Mouse (Mus musculus) megakaryocyte, embryonic 14.5 days (primary cell): ENCODE measurements around the gene Serpina1e. TPM values are rescaled to one million over a fixed set of nuclear protein-coding genes. Genes with fewer than 3 reads are reported as not detected.
"Not testable (repeated sequence)": the region's sequence is repeated elsewhere in the genome, so short reads cannot be mapped to it uniquely, and the experiment has no call there.

Experiments used
- H3K27me3 ChIP-seq: replicated peaks from 2 replicates; pipeline ENCODE3; 2012; ENCODE audit warnings: inconsistent platforms
- H3K36me3 ChIP-seq: replicated peaks from 2 replicates; pipeline ENCODE3; 2012; ENCODE audit warnings: low read length, inconsistent platforms, mixed read lengths
- H3K4me1 ChIP-seq: 2 replicates; pipeline ENCODE4 v1.6.1; 2012; ENCODE audit warnings: inconsistent platforms
- H3K4me3 ChIP-seq: replicated peaks from 2 replicates; pipeline ENCODE3; 2012; ENCODE audit warnings: moderate library complexity, mild to moderate bottlenecking, inconsistent platforms
- H3K9me3 ChIP-seq: 2 replicates; pipeline ENCODE4 v1.6.1; 2012; ENCODE audit warnings: inconsistent platforms
- FLI1 ChIP-seq: IDR thresholded peaks from 2 replicates; pipeline ENCODE4 v1.6.1; 2012; ENCODE audit warnings: low read length, inconsistent platforms, mixed read lengths
- GATA1 ChIP-seq: IDR thresholded peaks from 3 replicates; pipeline ENCODE4 v1.6.1; 2012; ENCODE audit warnings: mixed read lengths, low read length, inconsistent platforms, borderline replicate concordance
- polyA plus RNA-seq: library from polyadenylated mRNA; stranded (reverse); fragments of >175 nt; gene quantifications from 2 replicates; pipeline ENCODE4 v1.2.3, GENCODE M21; 2012; ENCODE audit warnings: low replicate concordance; ENCODE audit not compliant: insufficient read depth

The Serpina1e gene
- polyA plus RNA-seq, 1 experiment, result not detected

- H3K4me3 ChIP-seq, result no peak overlapping the region
- H3K4me1 ChIP-seq, result no peaks in the 10 kb centered on the region
- no peaks in the 10 kb centered on the region for H3K27me3 ChIP-seq
- H3K36me3 ChIP-seq, result no peaks in the 10 kb centered on the region
- TF ChIP-seq GATA1 (no peak), FLI1 (no peak)
- H3K9me3 ChIP-seq, result peaks cover 41% of the 10 kb centered on the region
Observed at GRCm38 (mm10) chr12:103966761-103967160, 8.0 kb upstream of the Serpina1e start.

GRCm38 (mm10) chr12:103963288-103963687 is 4.5 kb upstream of the Serpina1e start:
- Histone ChIP-seq H3K9me3 (peaks cover 33% of the 10 kb centered on the region), H3K36me3 (no peaks in the 10 kb centered on the region), H3K4me1 (no peaks in the 10 kb centered on the region), H3K27me3 (no peaks in the 10 kb centered on the region), H3K4me3 (no peak overlapping the region)
- no peak for TF ChIP-seq FLI1
- TF ChIP-seq GATA1, result no peak

DNA sequence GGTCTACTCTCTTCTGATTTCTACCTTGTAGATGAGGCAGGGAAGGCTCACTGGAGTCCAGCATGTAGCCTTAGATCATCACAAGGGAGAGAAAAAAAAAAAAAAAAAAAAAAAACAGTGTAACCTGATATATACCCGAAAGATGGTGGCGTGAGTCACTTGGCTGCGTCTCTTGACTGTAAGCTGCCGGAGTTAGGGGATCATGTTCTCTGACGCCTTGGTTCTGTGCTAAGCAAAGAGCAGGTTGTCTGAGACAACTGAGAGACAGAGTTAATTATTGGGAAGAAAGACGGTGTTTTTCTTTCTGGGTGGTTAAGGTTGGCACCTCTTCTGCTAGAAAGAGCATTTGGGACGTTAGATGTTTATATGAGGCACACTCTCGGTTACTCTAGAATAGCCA is 4.1 kb upstream of the Serpina1e start:
- no peaks in the 10 kb centered on the region for H3K36me3 ChIP-seq
- H3K27me3 ChIP-seq, result no peaks in the 10 kb centered on the region
- no peak for TF ChIP-seq GATA1
- no peak for TF ChIP-seq FLI1
- H3K4me3 ChIP-seq, result no peak overlapping the region
- no peaks in the 10 kb centered on the region for H3K4me1 ChIP-seq
- peaks cover 33% of the 10 kb centered on the region for H3K9me3 ChIP-seq

GRCm38 (mm10) chr12:103962337-103962736 is 3.6 kb upstream of the Serpina1e start:
- no peak overlapping the region for H3K4me3 ChIP-seq
- H3K9me3 ChIP-seq, result peaks cover 33% of the 10 kb centered on the region
- H3K36me3 ChIP-seq, result no peaks in the 10 kb centered on the region
- no peak for TF ChIP-seq GATA1
- no peaks in the 10 kb centered on the region for H3K4me1 ChIP-seq
- H3K27me3 ChIP-seq, result no peaks in the 10 kb centered on the region

DNA sequence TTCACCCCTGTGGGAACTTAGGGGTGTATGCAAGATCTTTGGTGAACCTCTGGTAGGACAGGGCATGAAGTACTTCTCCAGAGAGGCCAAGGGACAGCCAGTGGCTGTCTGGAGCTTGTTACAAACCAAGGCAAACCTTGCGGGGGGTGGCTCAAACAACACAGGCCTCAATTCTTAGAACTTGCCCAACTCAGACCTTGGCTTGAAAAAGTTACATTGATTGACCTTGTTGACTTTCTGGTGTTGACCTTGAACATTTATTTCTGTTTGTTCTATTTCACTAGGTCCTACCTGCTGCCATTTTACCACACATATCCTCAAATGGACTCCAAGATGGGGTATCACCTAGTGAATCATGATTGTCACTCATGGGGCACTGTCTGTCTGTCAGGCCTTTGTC is 2.9 kb upstream of the Serpina1e start:
- Histone ChIP-seq H3K27me3 (no peaks in the 10 kb centered on the region), H3K4me1 (no peaks in the 10 kb centered on the region), H3K9me3 (peaks cover 28% of the 10 kb centered on the region), H3K36me3 (no peaks in the 10 kb centered on the region), H3K4me3 (no peak overlapping the region)
- TF ChIP-seq GATA1 (no peak), FLI1 (no peak)

DNA sequence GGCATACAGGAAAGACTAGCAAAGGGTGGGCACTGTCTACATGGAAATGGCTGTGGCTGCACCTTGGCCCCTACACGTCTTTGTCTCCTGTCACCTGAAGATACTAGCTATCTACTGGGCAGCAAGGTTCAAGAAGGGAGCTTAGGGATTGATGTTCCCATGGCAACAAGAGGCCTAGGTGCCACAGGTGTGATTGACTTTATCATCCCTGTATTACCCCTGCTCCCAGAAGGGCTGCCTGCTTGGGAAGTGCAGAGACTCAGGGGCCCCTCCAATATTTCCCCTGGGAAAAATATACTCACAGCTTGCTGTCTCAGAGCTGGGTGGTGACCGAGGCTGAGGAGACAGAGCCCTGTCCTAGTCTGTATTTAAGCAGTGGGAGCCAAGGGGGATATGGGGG is 2.2 kb downstream of the Serpina1e start:
- H3K4me3 ChIP-seq, result not testable (repeated sequence)

GRCm38 (mm10) chr12:103952972-103953371 is 5.8 kb downstream of the Serpina1e start:
- not testable (repeated sequence) for H3K4me3 ChIP-seq, H3K27me3 ChIP-seq, H3K4me1 ChIP-seq, H3K9me3 ChIP-seq, H3K36me3 ChIP-seq

More for the DNA sequence above, 2.2 kb downstream of the Serpina1e start:
- not testable (repeated sequence) for H3K36me3 ChIP-seq, H3K9me3 ChIP-seq, H3K27me3 ChIP-seq, H3K4me1 ChIP-seq

DNA sequence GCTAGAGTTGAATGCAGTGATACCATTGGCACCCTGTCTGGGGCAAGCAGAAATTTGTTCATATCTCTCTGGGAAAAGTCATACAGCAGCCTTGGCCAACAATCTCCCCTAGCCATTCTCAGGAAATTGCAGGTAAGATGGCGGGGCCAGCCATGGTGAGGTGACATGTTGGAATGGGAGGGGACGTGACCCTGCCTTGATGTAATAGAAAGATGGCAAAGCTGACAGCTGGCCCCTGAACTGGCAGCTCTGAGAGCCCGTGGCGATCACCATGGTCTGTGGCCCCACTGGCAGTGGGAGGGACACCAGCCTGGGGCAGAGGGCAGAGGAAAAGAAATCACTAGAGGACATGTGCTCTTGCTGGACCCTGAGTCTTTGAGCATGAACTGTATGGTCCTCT is 12.5 kb downstream of the Serpina1e start:
- TF ChIP-seq GATA1 (no peak), FLI1 (no peak)
- Histone ChIP-seq H3K36me3 (no peaks in the 10 kb centered on the region), H3K27me3 (no peaks in the 10 kb centered on the region)

DNA sequence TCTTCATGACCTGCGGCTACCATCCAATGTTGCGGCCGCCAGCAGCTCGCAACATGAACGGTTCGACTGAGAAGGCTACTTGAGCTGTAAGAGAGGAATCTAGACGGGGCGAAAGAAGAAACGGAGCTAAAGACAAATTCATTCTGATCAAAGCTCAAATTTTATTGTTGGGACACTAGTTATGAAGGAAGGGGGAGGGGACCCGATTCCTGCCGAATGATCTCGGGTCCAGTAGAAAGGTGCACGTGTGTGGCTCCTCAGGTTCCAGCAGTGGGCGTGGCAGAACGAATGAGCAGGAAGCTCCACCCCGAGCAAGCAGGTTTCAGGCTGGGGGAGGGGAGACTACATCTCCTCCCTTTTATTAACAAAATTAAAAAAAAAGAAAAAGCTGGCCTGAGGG is 49.6 kb downstream of the Serpina1e start:
- not testable (repeated sequence) for H3K9me3 ChIP-seq, H3K4me3 ChIP-seq, H3K36me3 ChIP-seq, H3K27me3 ChIP-seq, H3K4me1 ChIP-seq

More for the DNA sequence above, 12.5 kb downstream of the Serpina1e start:
- Histone ChIP-seq H3K9me3 (no peaks in the 10 kb centered on the region), H3K4me1 (no peaks in the 10 kb centered on the region), H3K4me3 (no peak overlapping the region)

- not testable (repeated sequence) for H3K4me1 ChIP-seq, H3K9me3 ChIP-seq, H3K27me3 ChIP-seq, H3K36me3 ChIP-seq, H3K4me3 ChIP-seq
Observed at GRCm38 (mm10) chr12:103907746-103908145, 51.0 kb downstream of the Serpina1e start.

GRCm38 (mm10) chr12:103904837-103905340 is 53.9 kb downstream of the Serpina1e start, which contains the start of gene Serpina1c:
TSS of gene Serpina1c (minus strand) at chr12:103904887.
- not testable (repeated sequence) for H3K36me3 ChIP-seq, H3K27me3 ChIP-seq, H3K4me1 ChIP-seq, H3K9me3 ChIP-seq, H3K4me3 ChIP-seq

DNA sequence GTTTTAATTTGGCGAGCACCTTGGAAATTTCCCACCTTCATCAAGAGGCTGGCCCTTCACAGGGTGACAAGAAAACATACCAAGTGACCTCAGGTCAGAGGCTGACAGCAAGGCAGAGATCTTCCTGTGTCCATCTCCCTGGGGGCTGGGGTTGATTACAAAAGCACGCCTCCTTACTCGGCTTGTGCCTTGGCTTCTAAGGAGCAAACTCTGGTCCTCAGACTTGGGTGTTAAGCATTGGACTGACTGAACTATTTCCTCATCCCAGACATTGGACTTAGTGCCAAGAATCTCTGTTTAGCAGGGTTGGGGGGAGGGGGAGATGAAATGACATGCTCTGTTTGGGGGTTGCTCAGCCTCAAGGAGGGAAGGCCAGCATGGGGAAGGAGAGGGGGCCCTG is 56.8 kb downstream of the Serpina1e start:
- not testable (repeated sequence) for H3K27me3 ChIP-seq, H3K4me1 ChIP-seq, H3K9me3 ChIP-seq, H3K4me3 ChIP-seq, H3K36me3 ChIP-seq

Other genes starting within 250 kb of the Serpina1e start
- not detected in 2 replicates for gene Serpina1d, start 185.4 kb downstream of the Serpina1e start, polyA plus RNA-seq
- not detected in 2 replicates for gene Serpina1b, start 128.6 kb downstream of the Serpina1e start, polyA plus RNA-seq
- not detected in 2 replicates for gene Serpina1a, start 95.4 kb downstream of the Serpina1e start, polyA plus RNA-seq
- not detected in 2 replicates for gene Serpina1c, start 54.1 kb downstream of the Serpina1e start, polyA plus RNA-seq
- not detected in 2 replicates for gene Serpina11, start 31.0 kb upstream of the Serpina1e start, polyA plus RNA-seq
- gene Serpina9, start 54.8 kb upstream of the Serpina1e start, polyA plus RNA-seq, result not detected in 2 replicates
- gene Serpina12, start 85.5 kb upstream of the Serpina1e start, polyA plus RNA-seq, result not detected in 2 replicates
- not detected in 2 replicates for gene Serpina5, start 142.1 kb upstream of the Serpina1e start, polyA plus RNA-seq
- gene Serpina3a, start 153.7 kb upstream of the Serpina1e start, polyA plus RNA-seq, result not detected in 2 replicates
- gene Serpina3b, start 169.0 kb upstream of the Serpina1e start, polyA plus RNA-seq, result not detected in 2 replicates
- not detected in 2 replicates for gene Serpina3c, start 194.9 kb upstream of the Serpina1e start, polyA plus RNA-seq